Mouse (Mus musculus) embryonic facial prominence, embryonic 10.5 days (tissue): ENCODE results near the gene Vti1a. TPM values are rescaled to one million over a fixed set of nuclear protein-coding genes. Genes with fewer than 3 reads are reported as not detected.

Experiments
- DNase-seq: peaks from one replicate; pipeline ENCODE4 v3.0.0-alpha.2; 2017; ENCODE audit warnings: low spot score
- H3K27ac ChIP-seq: fragments of 300-500 bp; sonication (generic); replicated peaks from 2 replicates; pipeline ENCODE4 v1.5.1; 2016; ENCODE audit warnings: mild to moderate bottlenecking
- H3K27me3 ChIP-seq: fragments of 300-500 bp; sonication (generic); replicated peaks from 2 replicates; pipeline ENCODE4 v1.6.1; 2016; ENCODE audit warnings: low read depth, mild to moderate bottlenecking; ENCODE audit not compliant: poor library complexity, severe bottlenecking
- H3K36me3 ChIP-seq: fragments of 300-500 bp; sonication (generic); replicated peaks from 2 replicates; pipeline ENCODE4 v1.6.1; 2016; ENCODE audit warnings: mild to moderate bottlenecking, moderate library complexity
- H3K4me1 ChIP-seq: fragments of 300-500 bp; sonication (generic); 2 replicates; pipeline ENCODE4 v1.6.1; 2016
- H3K4me3 ChIP-seq: fragments of 300-500 bp; sonication (generic); 2 replicates; pipeline ENCODE4 v1.5.1; 2016; ENCODE audit warnings: mild to moderate bottlenecking, moderate library complexity
- H3K9me3 ChIP-seq: fragments of 300-500 bp; sonication (generic); 2 replicates; pipeline ENCODE4 v1.6.1; 2016; ENCODE audit warnings: mild to moderate bottlenecking
- WGBS: fragments of 180-500 bp; shearing (Covaris S2); methylation state at CpG from one replicate; pipeline ENCODE4 v1.1.7; 2016; 5-methylcytosine and 5-hydroxymethylcytosine counted together
- polyA plus RNA-seq: library from polyadenylated mRNA; unstranded; fragments of >200 nt; fragmentation: Nextera tagmentation; extraction: Ambion mirVana; gene quantifications from 2 replicates; pipeline ENCODE4 v1.2.1, GENCODE M21; 2016

Vti1a gene
- polyA plus RNA-seq, 1 experiment from 2014 or later = 31.2 TPM

DNA sequence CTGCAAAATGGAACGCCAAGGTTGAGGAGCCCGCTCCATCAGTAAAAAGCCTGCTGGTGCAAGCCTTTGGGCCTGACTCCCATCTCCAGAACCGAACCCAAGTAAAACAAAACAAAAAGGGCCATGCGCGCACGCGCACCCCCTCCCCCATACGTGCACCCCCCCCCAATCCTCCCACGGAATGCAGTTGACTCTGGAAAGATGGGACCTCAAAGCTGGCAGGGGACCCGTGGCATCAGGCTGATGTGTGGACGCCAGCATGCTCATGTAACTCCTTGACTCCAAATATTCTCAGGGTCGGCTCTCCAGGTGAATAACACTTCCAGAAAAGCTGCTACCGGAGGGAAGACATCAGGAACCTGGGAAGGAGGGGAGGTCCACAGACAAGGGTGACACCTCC, 327.8 kb downstream of the Vti1a start:
- H3K9me3 ChIP-seq = peaks cover 5% of the 10 kb centered on the region; the same call in 1 of the 2 replicates
- no peak overlapping the region for H3K27ac ChIP-seq
- H3K4me3 ChIP-seq = peak overlapping the region; percentile 47; the same call in 1 of the 2 replicates
- WGBS = 69% methylated on average over 13 of the region's 13 CpGs
- peaks cover 37% of the 10 kb centered on the region; the same call in 1 of the 2 replicates for H3K27me3 ChIP-seq
- peaks cover 22% of the 10 kb centered on the region for H3K4me1 ChIP-seq
- DNase-seq = no peak
- no peaks in the 10 kb centered on the region for H3K36me3 ChIP-seq

GRCm38 (mm10) chr19:55649363-55649762, 333.3 kb downstream of the Vti1a start:
- H3K36me3 ChIP-seq = no peaks in the 10 kb centered on the region
- peaks cover 4% of the 10 kb centered on the region; the same call in 1 of the 2 replicates for H3K4me1 ChIP-seq
- no peaks in the 10 kb centered on the region for H3K9me3 ChIP-seq
- DNase-seq = no peak
- WGBS = 93% methylated on average over 10 of the region's 10 CpGs
- H3K27me3 ChIP-seq = peaks cover 23% of the 10 kb centered on the region; the same call in 1 of the 2 replicates
- H3K27ac ChIP-seq = no peak overlapping the region
- no peak overlapping the region for H3K4me3 ChIP-seq

DNA sequence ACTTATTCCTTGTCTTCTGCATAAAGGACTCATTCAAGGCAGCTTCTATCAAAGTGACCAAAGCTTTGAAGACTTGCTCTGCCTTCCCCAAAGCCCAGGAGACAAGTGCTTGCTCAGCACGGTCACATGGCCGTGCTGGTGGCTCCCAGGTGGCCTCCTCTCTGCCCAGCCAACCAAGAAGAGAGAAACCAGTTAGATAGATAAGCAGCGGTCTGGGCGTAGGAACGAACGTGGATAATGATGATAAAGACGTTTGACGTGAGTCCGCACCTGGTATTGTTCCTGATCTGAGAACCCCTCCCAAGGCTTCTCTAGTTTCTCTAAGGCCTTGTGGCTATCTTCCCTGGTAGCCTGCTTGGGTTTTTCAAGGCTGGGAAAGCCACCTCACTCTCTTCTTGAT, 334.9 kb downstream of the Vti1a start:
- Histone ChIP-seq H3K9me3 (no peaks in the 10 kb centered on the region), H3K4me1 (0 out of 2 replicates have a peak, but pooled peaks cover 3% of the 10 kb centered on the region), H3K4me3 (no peak overlapping the region), H3K27me3 (peaks cover 11% of the 10 kb centered on the region; the same call in 1 of the 2 replicates), H3K27ac (no peak overlapping the region), H3K36me3 (no peaks in the 10 kb centered on the region)
- WGBS = 84% methylated on average over 9 of the region's 9 CpGs
- no peak for DNase-seq

- H3K27ac ChIP-seq = no peak overlapping the region
- WGBS = 86% methylated on average over 7 of the region's 7 CpGs
Measured at GRCm38 (mm10) chr19:55652693-55653265, 336.7 kb downstream of the Vti1a start.

DNA sequence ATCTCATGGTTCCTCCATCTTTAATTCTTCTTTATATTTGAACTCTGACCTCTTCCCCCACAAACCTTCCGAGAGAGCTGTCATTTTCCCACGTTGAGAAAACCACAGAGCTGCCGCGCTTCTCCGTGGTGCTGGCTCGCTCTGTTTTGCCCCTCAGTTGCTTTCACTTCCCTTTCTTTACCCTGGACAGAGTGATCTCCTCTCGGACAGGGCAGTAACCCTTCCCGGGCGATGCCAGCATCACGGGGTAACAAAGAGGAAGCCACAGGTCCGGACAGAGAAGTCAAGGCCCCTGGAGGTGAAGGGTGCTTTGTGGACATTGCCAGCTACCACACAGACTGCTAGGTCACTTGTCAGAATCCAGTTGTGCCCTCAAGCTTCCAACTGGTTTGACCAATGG, 344.1 kb downstream of the Vti1a start:
- no peak for DNase-seq
- Histone ChIP-seq H3K27me3 (no peaks in the 10 kb centered on the region), H3K4me3 (no peak overlapping the region), H3K27ac (no peak overlapping the region), H3K36me3 (no peaks in the 10 kb centered on the region), H3K4me1 (peaks cover 11% of the 10 kb centered on the region), H3K9me3 (no peaks in the 10 kb centered on the region)
- WGBS = 91% methylated on average over 11 of the region's 11 CpGs

More at GRCm38 (mm10) chr19:55652693-55653265, 336.7 kb downstream of the Vti1a start:
- no peak overlapping the region for H3K4me3 ChIP-seq
- no peaks in the 10 kb centered on the region for H3K9me3 ChIP-seq
- H3K4me1 ChIP-seq = 0 out of 2 replicates have a peak, but pooled peaks cover 3% of the 10 kb centered on the region
- H3K36me3 ChIP-seq = no peaks in the 10 kb centered on the region
- DNase-seq = no peak
- H3K27me3 ChIP-seq = no peaks in the 10 kb centered on the region; the same call in 1 of the 2 replicates

GRCm38 (mm10) chr19:55662521-55663223, 346.6 kb downstream of the Vti1a start:
- peak overlapping the region; percentile 86 for H3K27ac ChIP-seq
- H3K4me3 ChIP-seq = no peak overlapping the region
- peak; percentile 58 for DNase-seq
- H3K27me3 ChIP-seq = no peaks in the 10 kb centered on the region
- no peaks in the 10 kb centered on the region for H3K9me3 ChIP-seq
- peaks cover 18% of the 10 kb centered on the region for H3K4me1 ChIP-seq
- H3K36me3 ChIP-seq = no peaks in the 10 kb centered on the region
- WGBS = 33% methylated on average over 5 of the region's 5 CpGs

GRCm38 (mm10) chr19:55667787-55668186, 351.7 kb downstream of the Vti1a start:
- Histone ChIP-seq H3K4me3 (no peak overlapping the region), H3K27ac (peak overlapping the region; percentile 69), H3K4me1 (peaks cover 24% of the 10 kb centered on the region), H3K27me3 (no peaks in the 10 kb centered on the region), H3K36me3 (no peaks in the 10 kb centered on the region), H3K9me3 (0 out of 2 replicates have a peak, but pooled peaks cover under 1% of the 10 kb centered on the region)
- peak; percentile 53 for DNase-seq
- 53% methylated on average over 9 of the region's 9 CpGs for WGBS

GRCm38 (mm10) chr19:55668896-55669295, 352.8 kb downstream of the Vti1a start:
- H3K36me3 ChIP-seq = no peaks in the 10 kb centered on the region
- peak overlapping the region; percentile 54; the same call in 1 of the 2 replicates for H3K27ac ChIP-seq
- H3K4me3 ChIP-seq = no peak overlapping the region
- no peaks in the 10 kb centered on the region for H3K27me3 ChIP-seq
- peak; percentile 36 for DNase-seq
- 42% methylated on average over 9 of the region's 9 CpGs for WGBS
- H3K4me1 ChIP-seq = peaks cover 21% of the 10 kb centered on the region
- 0 out of 2 replicates have a peak, but pooled peaks cover 3% of the 10 kb centered on the region for H3K9me3 ChIP-seq

Other genes with a start within 250 kb of the Vti1a start
- gene Gpam, start 189.1 kb upstream of the Vti1a start, polyA plus RNA-seq = 18.1 and 20.4 TPM in 2 replicates
- not detected in 2 replicates for gene Tectb, start 135.6 kb upstream of the Vti1a start, polyA plus RNA-seq
- gene Gucy2g, start 75.1 kb upstream of the Vti1a start, polyA plus RNA-seq = not detected in 2 replicates
- 24.0 and 27.4 TPM in 2 replicates for gene Acsl5, start 64.4 kb upstream of the Vti1a start, polyA plus RNA-seq
- gene Zdhhc6, start 263 bp upstream of the Vti1a start, polyA plus RNA-seq = 112 and 115 TPM in 2 replicates